Mouse (Mus musculus) urinary bladder, postnatal 14 days (tissue): ENCODE data around the gene Galnt9.

ENCODE experiments used
- DNase-seq: peaks from one replicate; pipeline ENCODE4 v3.0.0; 2021; ENCODE audit warnings: low spot score

Galnt9 gene

GRCm38 (mm10) chr5:110543951-110544690 lies at the start of gene Galnt9:
TSS of gene Galnt9 (plus strand) at chr5:110544355.
- peak; percentile 64 for DNase-seq

- DNase-seq = no peak
These were observed 49.8 kb upstream of the Galnt9 start for GRCm38 (mm10) chr5:110494396-110494795.

GRCm38 (mm10) chr5:110495051-110495450 lies 49.1 kb upstream of the Galnt9 start:
- DNase-seq = no peak

GRCm38 (mm10) chr5:110497556-110497955 lies 46.6 kb upstream of the Galnt9 start:
- peak; percentile 42 for DNase-seq

GRCm38 (mm10) chr5:110498071-110498470 lies 46.1 kb upstream of the Galnt9 start:
- DNase-seq = no peak

GRCm38 (mm10) chr5:110500233-110500632 lies 43.9 kb upstream of the Galnt9 start:
- no peak for DNase-seq

- DNase-seq = no peak
These were observed 40.8 kb upstream of the Galnt9 start for GRCm38 (mm10) chr5:110503361-110503760.

- no peak for DNase-seq
These were observed 38.4 kb upstream of the Galnt9 start for GRCm38 (mm10) chr5:110505611-110506294.

GRCm38 (mm10) chr5:110506295-110506616 lies 37.9 kb upstream of the Galnt9 start:
- DNase-seq = no peak

- DNase-seq = no peak
These were observed 37.3 kb upstream of the Galnt9 start for GRCm38 (mm10) chr5:110506856-110507255.

- DNase-seq = no peak
These were observed 36.2 kb upstream of the Galnt9 start for GRCm38 (mm10) chr5:110507943-110508342.

- no peak for DNase-seq
These were observed 33.8 kb upstream of the Galnt9 start for GRCm38 (mm10) chr5:110510357-110510756.

GRCm38 (mm10) chr5:110513791-110514190 lies 30.4 kb upstream of the Galnt9 start:
- no peak for DNase-seq

GRCm38 (mm10) chr5:110514694-110515093 lies 29.5 kb upstream of the Galnt9 start:
- no peak for DNase-seq

GRCm38 (mm10) chr5:110516390-110516789 lies 27.8 kb upstream of the Galnt9 start:
- no peak for DNase-seq

- DNase-seq = no peak
These were observed 25.9 kb upstream of the Galnt9 start for GRCm38 (mm10) chr5:110518086-110518783.

- DNase-seq = no peak
These were observed 23.2 kb upstream of the Galnt9 start for GRCm38 (mm10) chr5:110520974-110521373.

GRCm38 (mm10) chr5:110521822-110522221 lies 22.3 kb upstream of the Galnt9 start:
- no peak for DNase-seq

GRCm38 (mm10) chr5:110523296-110523695 lies 20.9 kb upstream of the Galnt9 start:
- no peak for DNase-seq

GRCm38 (mm10) chr5:110525701-110526100 lies 18.5 kb upstream of the Galnt9 start:
- DNase-seq = no peak

- DNase-seq = no peak
These were observed 17.6 kb upstream of the Galnt9 start for GRCm38 (mm10) chr5:110526556-110526955.

- no peak for DNase-seq
These were observed 13.1 kb upstream of the Galnt9 start for GRCm38 (mm10) chr5:110531091-110531490.

- no peak for DNase-seq
These were observed 9.8 kb upstream of the Galnt9 start for GRCm38 (mm10) chr5:110534402-110534801.
